Mouse (Mus musculus) neural tube, embryonic 10.5 days (tissue): ENCODE data around the gene Rnh1.
A peak's percentile ranks its signal among the peaks of the same experiment; 100 is the strongest.

Experiments used
- DNase-seq: peaks from one replicate; pipeline ENCODE4 v3.0.0-alpha.2; 2017; ENCODE audit warnings: low spot score; ENCODE audit errors: extremely low spot score

Gene Rnh1

GRCm38 (mm10) chr7:141164850-141165249, 7.8 kb downstream of the Rnh1 start:
- no peak for DNase-seq

GRCm38 (mm10) chr7:141164397-141164796, 8.3 kb downstream of the Rnh1 start:
- DNase-seq = no peak

GRCm38 (mm10) chr7:141155362-141155761, 17.3 kb downstream of the Rnh1 start:
- no peak for DNase-seq

GRCm38 (mm10) chr7:141148639-141149038, 24.0 kb downstream of the Rnh1 start:
- DNase-seq = no peak

- no peak for DNase-seq
Observed at GRCm38 (mm10) chr7:141147044-141147443, 25.6 kb downstream of the Rnh1 start.

GRCm38 (mm10) chr7:141146043-141146595, 26.5 kb downstream of the Rnh1 start:
- DNase-seq = no peak

- no peak for DNase-seq
Observed at GRCm38 (mm10) chr7:141145403-141145802, 27.3 kb downstream of the Rnh1 start.

GRCm38 (mm10) chr7:141144650-141145049, 28.0 kb downstream of the Rnh1 start:
- no peak for DNase-seq

GRCm38 (mm10) chr7:141143861-141144260, 28.8 kb downstream of the Rnh1 start:
- no peak for DNase-seq

GRCm38 (mm10) chr7:141143112-141143511, 29.5 kb downstream of the Rnh1 start:
- peak; percentile 34 for DNase-seq

- DNase-seq = no peak
Observed at GRCm38 (mm10) chr7:141141326-141141725, 31.3 kb downstream of the Rnh1 start.

GRCm38 (mm10) chr7:141131904-141132755, 40.5 kb downstream of the Rnh1 start:
- DNase-seq = no peak

- DNase-seq = peak; percentile 96
Observed at GRCm38 (mm10) chr7:141131024-141131820, 41.4 kb downstream of the Rnh1 start.

GRCm38 (mm10) chr7:141123517-141123856, 49.2 kb downstream of the Rnh1 start:
- no peak for DNase-seq

- DNase-seq = peak; percentile 95
Observed at GRCm38 (mm10) chr7:141122689-141123516, 49.8 kb downstream of the Rnh1 start.

- DNase-seq = peak; percentile 23
Observed at GRCm38 (mm10) chr7:141122245-141122644, 50.4 kb downstream of the Rnh1 start, which contains the start of gene Ptdss2. Gene Ptdss2, plus strand, starts transcription at chr7:141122382.

GRCm38 (mm10) chr7:141121051-141121531, 51.6 kb downstream of the Rnh1 start:
- no peak for DNase-seq

- DNase-seq = no peak
Observed at GRCm38 (mm10) chr7:141120605-141121004, 52.1 kb downstream of the Rnh1 start.

- DNase-seq = no peak
Observed at GRCm38 (mm10) chr7:141119487-141119886, 53.2 kb downstream of the Rnh1 start.

- DNase-seq = no peak
Observed at GRCm38 (mm10) chr7:141117636-141118035, 55.0 kb downstream of the Rnh1 start, which contains the start of gene Ano9. Gene Ano9, minus strand, starts transcription at chr7:141117806.

- DNase-seq = no peak
Observed at GRCm38 (mm10) chr7:141115874-141116273, 56.8 kb downstream of the Rnh1 start.
